Mouse (Mus musculus): Measurements from ENCODE around the gene Dnm2.

The Dnm2 gene

DNA sequence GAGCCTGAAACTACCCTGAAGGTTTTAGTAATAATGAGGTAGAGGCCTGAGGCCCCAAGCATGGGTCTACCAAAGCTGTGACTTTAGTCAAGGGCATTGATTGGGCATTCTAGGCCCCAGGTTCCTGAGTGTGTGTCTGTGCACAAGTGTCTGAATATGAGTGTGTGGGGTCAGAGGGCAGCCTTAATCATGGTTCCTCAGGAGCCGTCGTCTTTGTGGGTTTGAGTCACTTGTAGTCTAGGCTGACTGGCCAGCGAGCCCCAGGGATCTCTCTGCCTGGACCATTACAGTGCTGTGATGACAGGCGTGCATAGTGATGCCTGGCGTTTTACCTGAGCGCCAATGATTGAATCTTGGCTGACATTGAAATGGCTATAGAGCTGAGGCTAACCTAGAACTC, 3.5 kb downstream of the Dnm2 start:
- no peak for DNase-seq (ENCODE audit: low read depth, low spot score)

DNA sequence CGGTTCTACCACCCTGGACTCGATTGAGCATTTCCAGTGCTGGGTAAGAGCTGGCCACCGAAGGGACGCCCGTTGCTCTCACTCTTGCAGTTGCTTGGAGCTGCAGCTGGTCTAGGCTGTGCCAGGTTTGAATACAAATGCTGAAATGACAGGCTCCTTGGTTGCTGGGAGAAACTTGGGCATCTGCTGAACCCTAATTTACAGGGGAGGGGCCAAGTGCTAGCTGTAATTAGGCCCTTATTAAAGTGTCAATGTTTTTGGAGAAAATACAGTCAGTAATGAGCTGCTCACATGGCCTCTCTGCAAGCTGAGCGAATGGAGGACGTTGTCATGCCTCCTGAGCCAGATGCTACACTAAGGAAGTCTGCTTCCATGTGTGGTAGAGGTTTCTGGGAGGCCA, 6.0 kb downstream of the Dnm2 start:
- no peak for DNase-seq (ENCODE audit: low read depth, low spot score)

DNA sequence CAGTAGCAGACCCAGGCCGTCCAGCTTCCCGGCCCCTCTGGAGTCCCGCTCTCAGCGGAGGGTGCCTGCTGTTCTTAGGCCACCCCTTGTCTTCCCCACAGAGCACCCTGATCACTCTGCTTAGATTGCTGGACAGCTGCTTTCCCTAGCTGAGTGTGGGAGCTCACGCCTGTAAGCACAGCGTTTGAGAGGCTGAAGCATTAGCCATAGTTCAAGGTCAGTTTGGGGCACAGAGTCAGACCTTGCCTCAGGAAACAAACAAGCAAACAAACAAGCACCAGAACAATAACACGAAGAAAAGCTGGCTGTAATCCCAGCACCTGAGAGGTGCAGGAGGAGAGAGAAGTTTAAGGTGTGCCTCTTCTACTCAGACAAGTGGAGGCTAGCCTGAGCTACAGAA, 7.4 kb downstream of the Dnm2 start:
- no peak for DNase-seq (ENCODE audit: low read depth, low spot score)

DNA sequence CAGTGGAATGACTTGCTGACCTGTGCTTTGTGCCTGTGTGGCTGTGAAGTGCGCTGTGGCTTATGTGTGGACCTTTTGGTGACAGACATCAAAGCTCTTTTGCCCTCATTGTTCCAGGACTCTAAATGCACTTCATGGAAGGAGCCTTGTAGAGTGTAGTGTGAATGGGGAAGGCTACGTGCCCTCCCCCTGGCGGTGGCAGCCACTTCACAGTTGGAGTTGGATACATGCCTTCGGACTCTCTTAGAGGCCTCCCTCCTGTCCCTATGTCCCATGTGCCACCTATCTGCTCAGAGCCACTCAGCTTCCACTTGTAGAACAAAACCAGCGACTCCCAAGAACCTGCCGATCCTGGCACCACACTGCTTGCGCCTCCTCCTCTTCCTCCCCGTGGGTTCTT, 9.1 kb downstream of the Dnm2 start:
- DNase-seq (ENCODE audit: low read depth, low spot score) = no peak

DNA sequence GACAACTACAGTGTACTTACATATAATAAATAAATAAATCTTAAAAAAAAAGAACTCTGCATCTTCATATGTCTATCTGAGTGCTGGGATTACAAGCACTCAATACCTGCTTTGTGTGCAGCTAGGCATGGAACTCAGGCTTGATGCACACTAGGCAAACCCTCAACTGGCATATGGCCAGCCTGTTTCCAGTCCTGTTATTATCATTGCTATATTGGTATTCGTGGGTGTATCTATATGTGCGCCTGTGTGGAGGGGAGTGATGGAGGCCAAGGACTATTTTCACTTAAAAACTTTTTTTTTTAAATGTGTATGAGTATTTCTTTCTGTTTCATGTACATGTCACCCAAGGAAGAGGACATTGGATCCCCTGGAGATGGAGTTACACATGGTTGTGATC, 9.7 kb downstream of the Dnm2 start:
- no peak for DNase-seq (ENCODE audit: low read depth, low spot score)

DNA sequence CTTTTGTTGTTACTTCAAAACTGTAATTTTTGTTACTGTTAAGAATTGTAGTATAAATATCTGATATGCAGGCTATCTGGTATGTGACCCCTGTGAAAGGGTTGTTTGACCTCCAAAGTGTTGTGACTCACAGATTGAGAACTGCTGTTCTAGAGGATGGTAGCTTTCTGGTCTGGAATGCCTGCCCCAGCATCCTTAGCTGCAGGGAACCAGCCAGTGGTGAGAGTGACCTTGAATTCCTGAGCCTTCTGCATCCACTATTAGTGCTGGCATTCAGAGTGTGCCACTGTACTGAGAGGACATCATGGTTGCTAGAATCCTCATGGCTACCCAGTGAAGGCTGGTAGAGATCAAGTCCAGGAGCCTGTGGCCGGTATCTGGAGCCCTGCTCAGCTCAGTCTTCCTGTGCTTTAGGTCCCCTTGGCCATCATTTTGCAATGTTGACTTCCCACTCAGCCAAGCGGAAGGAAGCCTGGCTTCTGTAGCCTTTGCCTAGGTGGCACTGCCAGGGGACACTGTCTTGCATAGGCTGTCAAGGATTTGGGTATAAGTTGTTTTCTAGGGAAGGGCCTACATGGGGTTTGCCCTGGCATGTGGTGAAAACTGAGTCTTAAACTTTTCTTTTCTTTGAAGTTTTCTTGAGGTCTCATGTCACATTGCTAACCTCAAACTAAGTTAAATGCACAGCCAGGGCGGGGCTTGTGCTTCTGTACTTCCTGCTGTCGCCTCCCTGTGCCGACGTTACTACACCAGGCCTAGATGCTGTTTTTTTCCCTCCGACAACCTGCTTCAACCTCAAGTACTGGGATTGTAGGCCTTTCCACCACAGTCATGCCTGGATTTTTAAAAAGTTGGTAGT, 11.3 kb downstream of the Dnm2 start:
- peak; percentile 42 for DNase-seq (ENCODE audit: low read depth, low spot score)

DNA sequence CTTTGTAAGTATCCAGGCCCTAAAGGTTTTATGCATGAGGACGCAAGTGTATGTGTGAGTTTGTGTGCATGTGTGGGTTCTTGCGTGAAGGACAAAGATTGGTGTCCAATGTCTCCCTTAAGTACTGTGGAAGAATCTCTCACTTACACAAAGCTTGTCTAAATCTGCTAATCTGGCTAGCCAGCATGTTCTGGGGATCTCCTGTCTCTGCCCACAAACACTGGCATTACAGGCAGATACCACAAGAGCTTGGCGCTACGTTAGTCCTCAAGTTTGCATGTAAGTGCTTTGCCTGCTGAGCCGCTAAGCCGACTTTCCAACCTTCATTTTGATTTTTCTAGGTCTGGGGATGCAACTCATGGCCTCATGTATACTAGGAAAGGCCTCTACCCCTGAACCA, 12.9 kb downstream of the Dnm2 start:
- DNase-seq (ENCODE audit: low read depth, low spot score) = no peak

DNA sequence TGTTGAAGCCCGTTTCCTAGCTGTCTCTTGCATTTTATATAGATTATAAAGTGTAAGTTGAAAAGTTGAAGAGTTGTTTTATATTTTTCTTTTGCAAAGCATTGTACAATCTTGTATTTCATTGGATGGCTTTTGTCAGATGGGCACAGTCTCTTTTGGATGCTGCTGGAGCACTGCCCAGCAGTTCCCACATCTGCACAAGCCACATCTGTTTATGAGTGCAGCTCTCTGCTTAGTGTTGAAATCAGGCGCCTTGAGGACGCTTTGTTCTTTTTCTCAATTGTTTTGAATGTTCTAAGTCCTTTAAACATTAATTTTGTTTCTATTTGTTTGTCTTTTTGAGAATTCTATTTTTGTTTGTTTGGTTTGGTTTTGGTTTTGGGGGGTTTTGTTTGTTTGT, 13.5 kb downstream of the Dnm2 start:
- peak; percentile 84 for DNase-seq (ENCODE audit: low read depth, low spot score)

DNA sequence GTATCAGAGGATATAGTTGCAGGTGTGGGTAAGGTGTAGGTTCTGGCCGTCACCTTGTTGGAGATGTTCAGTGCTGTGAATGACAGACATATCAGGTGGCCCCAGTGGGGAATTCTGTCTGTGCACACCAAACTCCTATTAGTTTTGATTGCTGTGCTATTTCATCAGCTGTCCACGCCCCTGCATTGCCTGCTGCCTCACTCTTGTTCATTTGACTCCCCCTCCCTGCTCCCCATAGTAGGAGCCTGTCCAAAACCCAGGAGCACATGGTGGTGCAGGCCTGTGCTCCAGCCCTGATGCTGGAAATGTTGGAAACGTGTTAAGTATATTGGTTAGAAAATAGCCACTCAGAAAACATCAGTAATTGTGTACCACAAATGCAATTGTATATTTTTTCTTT, 14.7 kb downstream of the Dnm2 start:
- peak; percentile 80 for DNase-seq (ENCODE audit: low read depth, low spot score)

DNA sequence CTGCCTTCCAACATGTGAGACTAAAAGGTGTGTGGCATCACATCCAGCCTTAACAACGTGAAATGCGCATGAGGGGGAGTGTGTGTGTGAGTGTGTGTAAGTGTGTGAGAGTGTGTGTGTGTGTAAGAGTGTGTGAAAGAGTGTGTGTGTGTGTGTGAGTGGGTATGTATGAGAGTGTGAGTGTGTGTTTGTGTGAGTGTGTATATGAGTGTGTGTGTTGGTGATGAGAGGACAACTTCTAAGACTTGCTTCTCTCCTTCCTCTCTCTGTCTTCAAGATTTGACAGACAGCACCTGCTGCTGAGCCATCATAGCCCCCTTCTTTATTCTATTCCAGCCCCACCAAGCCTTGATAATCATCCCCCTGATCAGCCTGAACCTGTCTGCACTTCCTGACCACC, 15.2 kb downstream of the Dnm2 start:
- no peak for DNase-seq (ENCODE audit: low read depth, low spot score)

DNA sequence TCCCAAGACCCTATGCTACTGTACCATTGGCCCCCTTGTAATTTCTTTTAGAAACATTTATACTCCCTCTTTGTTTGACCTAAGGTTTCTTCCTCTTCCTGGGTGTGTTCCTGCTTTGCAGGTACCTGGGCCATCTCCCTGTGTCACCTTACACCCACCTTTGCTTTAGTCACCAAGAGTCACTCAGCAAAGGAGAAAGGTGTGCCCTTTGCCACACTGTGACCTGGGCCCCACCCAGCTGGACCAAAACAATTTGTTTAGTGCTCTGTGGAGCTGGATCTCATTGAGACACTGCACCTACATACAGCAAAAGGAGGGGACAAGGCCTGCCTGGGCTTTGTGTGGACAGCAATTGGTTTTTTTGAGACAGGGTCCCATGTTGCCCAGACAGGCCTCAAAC, 15.7 kb downstream of the Dnm2 start:
- DNase-seq (ENCODE audit: low read depth, low spot score) = no peak

DNA sequence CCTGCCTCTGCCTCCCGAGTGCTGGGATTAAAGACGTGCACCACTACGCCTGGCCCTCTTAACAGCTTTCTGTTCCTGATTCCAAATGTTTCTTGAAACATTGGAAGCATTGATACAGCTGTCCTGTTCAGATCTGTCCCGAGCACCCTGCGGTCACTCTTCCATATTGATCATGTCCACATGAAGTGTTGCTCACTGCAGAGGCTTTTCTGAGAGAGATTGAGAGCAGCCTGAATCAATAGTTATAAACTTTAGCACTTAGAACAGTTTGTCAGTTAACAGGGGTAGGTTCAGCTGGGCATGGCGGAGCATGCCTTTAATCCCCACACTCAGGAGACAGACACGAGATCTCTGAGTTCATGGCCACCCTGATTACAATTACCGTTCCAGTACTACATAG, 19.1 kb downstream of the Dnm2 start:
- DNase-seq (ENCODE audit: low read depth, low spot score) = no peak

DNA sequence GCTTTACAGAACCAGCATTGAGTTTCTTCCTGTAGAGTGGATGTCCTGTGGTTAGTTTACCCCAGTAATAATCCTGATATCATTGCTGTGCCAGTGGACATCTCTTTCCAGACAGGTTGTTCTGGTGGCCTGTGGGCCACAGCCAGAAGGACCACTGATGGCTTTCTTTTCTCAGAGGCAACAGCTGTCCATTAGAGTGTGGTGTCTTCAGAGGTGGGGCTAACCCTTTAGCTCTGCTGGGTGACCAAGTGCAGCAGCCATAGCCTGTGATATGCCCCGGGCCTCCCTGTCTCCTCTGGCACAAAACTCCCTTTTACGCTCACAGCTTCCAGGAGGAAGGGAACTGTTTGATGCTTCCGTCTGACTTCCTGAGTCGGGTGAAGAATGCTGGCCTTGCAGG, 19.9 kb downstream of the Dnm2 start:
- no peak for DNase-seq (ENCODE audit: low read depth, low spot score)

DNA sequence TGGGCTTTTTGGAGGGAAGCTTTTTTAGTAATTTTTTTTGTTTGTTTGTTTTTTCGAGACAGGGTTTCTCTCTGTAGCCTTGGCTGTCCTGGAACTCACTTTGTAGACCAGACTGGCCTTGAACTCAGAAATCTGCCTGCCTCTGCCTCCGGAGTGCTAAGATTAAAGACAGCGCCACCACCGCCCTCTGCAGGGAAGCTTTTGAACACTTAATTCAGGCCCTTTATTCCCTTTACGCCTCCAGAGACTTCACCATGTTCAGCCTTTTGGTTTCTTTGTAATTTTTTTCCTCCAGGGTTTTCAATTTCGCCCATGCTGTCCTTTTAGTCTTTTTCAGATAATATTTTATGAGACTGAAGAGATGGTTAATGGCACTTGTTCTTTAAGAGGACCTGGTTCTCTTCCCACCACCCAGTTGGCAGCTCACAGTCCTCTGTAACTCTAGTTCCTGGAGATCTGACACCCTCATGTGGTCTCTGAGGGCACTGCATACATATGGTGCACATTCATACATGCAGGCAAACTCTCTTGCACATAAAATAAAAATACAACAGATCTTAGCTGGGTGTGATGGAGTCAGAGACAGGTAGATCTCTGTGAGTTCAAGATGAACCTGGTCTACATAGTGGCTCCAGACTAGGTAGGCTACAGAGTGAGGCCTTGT, 20.5 kb downstream of the Dnm2 start:
- no peak for DNase-seq (ENCODE audit: low read depth, low spot score)

DNA sequence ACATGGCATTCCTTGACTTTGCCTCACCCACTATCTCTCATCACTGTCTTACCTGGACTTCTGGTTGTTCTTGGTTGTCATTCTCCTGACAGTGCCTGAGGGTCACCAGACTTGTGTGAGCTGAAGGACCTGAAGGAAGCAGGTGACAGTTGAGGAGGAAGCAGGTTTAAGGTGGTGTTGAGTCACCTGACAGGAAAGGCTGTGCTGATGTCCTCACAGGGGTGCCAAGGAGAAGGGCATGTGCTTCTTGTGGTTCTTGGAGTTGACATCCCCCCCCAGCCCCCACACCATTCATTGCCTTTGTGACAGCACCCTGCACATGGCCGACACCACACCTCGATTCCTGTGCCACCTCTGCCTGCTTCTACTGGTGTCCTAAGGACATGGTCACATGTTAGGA, 23.1 kb downstream of the Dnm2 start:
- DNase-seq (ENCODE audit: low read depth, low spot score) = no peak

DNA sequence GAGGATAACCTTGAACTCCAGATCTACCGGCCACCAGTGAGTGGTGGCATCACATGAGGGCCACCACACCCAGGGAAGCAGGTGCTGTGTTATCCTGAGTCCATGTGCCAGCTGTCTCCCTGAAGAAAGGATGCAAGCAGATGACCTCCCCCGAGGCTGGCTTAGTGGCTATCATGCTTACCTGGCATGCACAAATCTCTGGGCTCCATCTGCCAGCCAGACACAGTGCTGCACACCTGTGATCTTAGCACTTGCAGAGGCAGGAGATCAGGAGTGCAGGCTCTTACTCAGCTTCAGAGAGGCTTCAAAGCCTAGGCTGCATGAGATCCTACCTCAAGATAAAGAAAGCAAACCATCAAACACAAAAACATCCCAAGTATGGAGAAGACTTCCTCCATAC, 25.0 kb downstream of the Dnm2 start:
- DNase-seq (ENCODE audit: low read depth, low spot score) = no peak

DNA sequence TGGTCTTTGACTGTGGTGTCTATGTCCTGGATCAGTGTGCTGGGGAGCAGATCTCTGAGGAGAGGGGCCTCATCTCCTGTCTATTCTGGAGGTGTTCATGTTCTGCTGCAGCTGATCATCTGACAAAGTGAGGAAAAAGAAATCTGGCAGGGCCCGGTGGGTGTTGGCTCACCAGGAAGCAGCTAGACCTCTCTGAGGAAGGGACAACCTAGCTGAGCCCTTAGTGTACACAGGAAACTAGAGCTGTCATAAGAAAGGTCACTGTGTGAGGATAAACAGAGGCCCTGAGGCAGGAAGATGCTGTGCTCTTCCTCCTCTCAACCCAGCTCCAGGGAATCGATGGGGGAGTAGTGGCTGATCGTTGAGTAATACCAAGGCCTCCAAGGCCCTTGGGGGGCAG, 25.6 kb downstream of the Dnm2 start:
- DNase-seq (ENCODE audit: low read depth, low spot score) = no peak

DNA sequence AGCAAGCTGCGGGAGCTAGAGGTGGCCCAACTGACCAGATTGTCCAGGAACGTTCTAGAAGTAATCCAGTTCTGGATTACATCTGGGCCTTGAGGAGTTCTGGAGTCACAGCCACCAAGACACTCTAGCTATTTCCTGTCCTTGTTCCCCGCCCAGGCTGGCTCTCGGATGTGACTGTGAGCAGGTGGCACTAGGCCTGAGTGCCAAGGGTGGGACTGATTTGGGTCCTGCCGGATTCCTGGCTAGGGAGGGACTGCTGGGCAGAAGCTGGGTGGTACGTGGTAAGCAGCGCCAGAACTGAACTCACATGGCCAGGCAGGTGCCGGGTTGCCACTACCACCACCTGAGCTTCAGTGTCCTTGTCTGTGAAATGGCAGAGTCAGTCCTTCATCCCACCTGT, 26.7 kb downstream of the Dnm2 start:
- DNase-seq (ENCODE audit: low read depth, low spot score) = no peak

DNA sequence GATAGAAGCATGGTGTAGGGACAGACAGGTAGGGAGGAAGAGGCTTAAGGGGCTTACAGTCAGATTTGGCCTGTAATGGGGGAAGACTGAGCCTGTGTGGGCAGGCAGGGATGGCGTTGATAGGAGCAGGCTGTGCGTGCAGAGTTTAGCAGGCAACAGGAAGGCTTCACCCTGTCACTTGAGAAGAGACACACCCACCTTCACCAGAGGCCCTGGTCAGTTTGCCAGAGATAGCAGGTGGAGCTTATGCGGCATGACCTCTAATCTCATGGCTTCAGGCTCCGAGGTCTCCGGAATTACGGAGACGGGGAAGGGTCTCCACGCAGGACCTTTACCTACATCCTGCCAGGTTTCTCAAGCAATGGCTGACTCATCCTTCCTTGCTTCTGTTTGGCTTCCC, 27.2 kb downstream of the Dnm2 start:
- DNase-seq (ENCODE audit: low read depth, low spot score) = no peak

DNA sequence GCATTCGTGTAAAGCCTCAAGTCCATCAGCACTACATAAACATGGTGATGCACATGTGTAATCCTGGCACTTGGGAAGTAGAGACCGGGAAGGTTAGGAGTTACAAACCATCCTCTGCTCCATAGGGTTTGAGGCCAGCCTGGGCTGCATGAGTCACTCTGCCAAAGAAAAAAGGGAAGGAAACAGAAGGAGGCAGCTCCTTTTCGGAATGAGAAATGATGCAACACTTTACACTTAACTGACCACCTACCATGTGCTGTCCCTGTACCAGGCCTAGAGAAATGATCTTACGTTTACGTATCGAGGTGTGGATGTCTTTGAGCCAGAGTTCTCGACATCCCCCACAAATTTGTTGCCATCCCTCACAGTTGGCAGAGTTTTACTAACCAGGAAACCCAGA, 28.3 kb downstream of the Dnm2 start:
- peak; percentile 59 for DNase-seq (ENCODE audit: low read depth, low spot score)

DNA sequence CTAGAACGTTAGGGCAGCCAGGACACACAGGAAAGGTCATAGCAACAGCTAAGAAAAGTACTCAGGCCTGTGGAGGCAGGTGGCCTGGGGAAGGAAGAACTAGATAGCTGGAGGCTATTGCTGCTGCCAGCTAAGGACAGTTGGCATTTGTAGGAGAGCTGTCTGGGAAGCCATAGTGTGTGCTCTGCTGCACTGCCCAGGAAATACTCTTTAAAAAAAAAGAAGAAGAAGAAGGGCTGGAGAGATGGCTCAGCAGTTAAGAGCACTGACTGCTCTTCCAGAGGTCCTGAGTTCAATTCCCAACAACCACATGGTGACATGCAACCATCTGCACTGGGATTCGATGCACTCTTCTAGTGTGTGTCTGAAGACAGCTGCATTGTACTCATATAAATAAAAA, 28.8 kb downstream of the Dnm2 start:
- DNase-seq (ENCODE audit: low read depth, low spot score) = no peak

DNA sequence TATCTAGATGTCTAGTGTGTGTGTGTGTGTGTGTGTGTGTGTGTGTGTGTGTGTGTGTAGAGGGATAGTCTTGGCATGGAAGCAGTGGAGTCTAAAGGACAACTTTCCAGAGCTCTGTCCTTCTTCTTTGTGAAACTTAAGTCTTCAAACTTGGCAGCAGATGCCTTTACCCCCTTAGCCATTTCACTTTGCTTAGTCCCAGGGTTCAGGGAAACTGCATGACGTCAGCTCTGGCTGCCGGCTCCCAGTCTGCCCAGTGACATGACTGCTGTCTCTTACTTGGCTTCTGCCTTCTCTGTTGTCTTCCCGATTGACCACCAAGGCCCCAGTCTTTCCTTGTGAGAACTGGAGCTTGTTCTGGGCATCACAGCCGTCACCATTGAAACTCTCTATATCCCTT, 29.8 kb downstream of the Dnm2 start:
- no peak for DNase-seq (ENCODE audit: low read depth, low spot score)

DNA sequence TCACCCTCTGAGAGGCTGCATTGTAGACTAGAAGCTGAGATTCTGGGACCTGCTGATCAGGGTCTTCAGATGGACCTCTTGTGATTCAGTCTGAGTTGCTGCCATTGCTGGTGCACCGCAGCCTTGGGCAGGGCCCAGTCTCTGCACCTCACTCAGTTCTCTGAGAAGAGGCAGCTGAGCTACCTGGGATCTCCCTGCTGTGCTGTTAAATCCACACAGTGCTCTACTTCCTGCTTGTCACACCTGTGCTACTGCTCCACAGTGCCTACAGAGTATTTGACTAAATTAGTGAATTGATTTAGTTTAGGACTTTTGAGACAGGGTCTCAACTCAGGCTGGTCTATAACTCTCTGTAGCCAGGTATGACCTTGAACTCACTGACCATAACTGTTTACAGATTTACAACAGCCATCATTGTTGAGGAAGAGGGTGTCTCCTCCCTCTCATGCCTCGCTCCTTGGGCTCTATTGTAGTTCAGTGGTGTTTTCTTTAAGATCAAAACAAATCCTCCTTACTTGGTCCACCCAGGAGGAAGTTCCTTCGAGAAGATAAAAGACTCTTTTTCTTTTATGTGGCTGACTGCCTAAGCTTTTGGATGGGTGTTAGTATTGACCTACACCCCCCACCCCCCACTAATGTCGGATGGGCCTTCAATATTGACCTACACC, 30.5 kb downstream of the Dnm2 start:
- DNase-seq (ENCODE audit: low read depth, low spot score) = no peak
